Mouse (Mus musculus): ENCODE measurements around the gene Mrpl16. TPM values are rescaled to one million over a fixed set of nuclear protein-coding genes. Genes with fewer than 3 reads are reported as not detected.
A peak's percentile ranks its signal among the peaks of the same experiment; 100 is the strongest.

Gene Mrpl16
- polyA plus RNA-seq, 2 experiments = 27.7 to 43.9 TPM

DNA sequence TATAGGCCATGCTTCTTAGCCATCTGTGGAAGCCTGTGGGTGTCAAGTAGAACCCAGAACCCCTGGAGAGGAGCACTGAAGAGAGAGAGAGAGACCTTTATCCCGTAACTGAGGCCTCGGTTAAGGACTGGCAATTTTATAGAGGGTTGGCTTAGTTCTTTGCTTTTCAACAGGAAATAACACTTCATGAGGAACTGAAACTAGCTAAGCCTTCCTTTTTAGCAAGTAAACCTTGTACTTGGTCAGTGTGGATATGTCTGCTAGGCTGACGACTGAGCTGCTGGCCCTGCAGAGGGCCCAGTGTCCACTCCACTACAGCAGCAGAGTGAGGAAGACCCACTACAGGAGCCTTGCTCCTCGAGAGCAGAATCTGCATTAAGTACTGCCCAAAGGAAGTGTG lies 3.8 kb upstream of the Mrpl16 start:
- no peak for DNase-seq (ENCODE audit: low read depth in 3 of 3, low spot score in 3 of 3)
- no peak for ATAC-seq (ENCODE audit: insufficient read depth)
- TF ChIP-seq CTCF (IDR thresholded peaks at IDR 0.05; ENCODE audit: low read depth) (no peak), EP300 (IDR thresholded peaks at IDR 0.05; ENCODE audit: low read depth) (no peak)
- H3K36me3 ChIP-seq (replicated peaks; ENCODE audit: control insufficient read depth, insufficient read depth, low read depth) = no peaks in the 10 kb centered on the region
- H3K4me1 ChIP-seq (replicated peaks; ENCODE audit: control insufficient read depth in 2 of 2, insufficient read depth in 2 of 2, low read length in 1 of 2) = peaks cover 4 to 7% of the 10 kb centered on the region in 2 experiments; a peak in 3 of 4 replicates
- no peaks in the 10 kb centered on the region for H3K9me3 ChIP-seq (ENCODE audit: control insufficient read depth, low read length)
- no peak overlapping the region for H3K27ac ChIP-seq
- no peak overlapping the region for H3K9ac ChIP-seq (replicated peaks)
- no peak overlapping the region for H3K4me2 ChIP-seq (ENCODE audit: low read depth)
- H3K4me3 ChIP-seq (ENCODE audit: insufficient read depth in 1 of 2, low read depth in 2 of 2, low read length in 2 of 2) = no peak overlapping the region
- WGBS (ENCODE audit: insufficient replicate concordance) = 40% methylated on average over 4 of the region's 4 CpGs
- H3K27me3 ChIP-seq (ENCODE audit: control insufficient read depth, insufficient read depth, low read length) = no peaks in the 10 kb centered on the region

DNA sequence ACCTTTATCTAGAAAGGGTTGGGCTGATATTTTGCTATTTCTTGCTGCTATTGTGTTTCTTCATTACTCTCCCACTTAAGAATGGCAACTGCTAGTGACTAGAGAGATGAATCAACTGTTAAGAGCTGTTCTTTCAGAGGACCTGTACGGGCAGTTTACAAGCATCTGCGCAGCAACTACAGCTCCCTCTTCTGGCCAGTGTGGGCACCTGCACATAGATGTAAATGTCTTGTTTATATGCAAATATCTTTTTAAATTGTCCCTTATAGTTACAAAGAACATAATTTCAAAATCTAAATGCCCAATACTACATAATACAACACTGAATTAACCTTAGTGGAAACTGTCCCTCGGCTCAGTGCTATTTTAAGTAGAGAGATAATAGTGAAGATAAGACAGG lies 2.0 kb upstream of the Mrpl16 start:
- 2% methylated on average over 3 of the region's 3 CpGs for WGBS (ENCODE audit: insufficient replicate concordance)

DNA sequence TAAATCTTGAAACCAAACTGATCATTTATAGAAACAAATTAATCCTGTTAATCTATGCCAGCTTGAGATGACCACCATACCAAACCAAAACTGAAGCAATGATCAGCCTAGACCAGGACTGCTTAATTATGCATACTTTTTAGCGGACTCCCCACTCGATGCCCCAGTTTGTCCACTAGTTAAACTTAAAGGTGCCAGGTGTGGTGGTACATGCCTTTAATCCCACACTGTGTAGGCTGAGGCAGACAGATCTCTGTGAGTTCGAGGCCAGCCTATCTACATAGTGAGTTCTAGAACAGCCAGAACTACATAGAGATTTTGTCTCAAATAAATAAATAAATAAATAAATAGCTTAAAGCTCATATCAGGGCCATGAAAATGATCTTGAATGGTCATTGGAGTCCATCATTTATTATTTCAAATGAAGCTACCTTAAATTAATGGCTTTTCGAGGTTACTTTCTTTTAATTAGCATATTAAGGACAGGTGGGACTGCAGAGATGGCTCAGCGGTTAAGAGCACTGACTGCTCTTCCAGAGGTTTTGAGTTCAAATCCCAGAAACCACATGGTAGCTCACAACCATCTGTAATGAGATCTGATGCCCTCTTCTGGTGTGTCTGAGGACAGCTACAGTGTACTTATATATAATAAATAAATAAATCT lies 802 bp upstream of the Mrpl16 start:
- TF ChIP-seq CTCF (IDR thresholded peaks at IDR 0.05; ENCODE audit: low read depth) (no peak), EP300 (IDR thresholded peaks at IDR 0.05; ENCODE audit: low read depth) (no peak)
- Histone ChIP-seq H3K4me2 (ENCODE audit: low read depth) (peak overlapping the region; percentile 86), H3K27me3 (ENCODE audit: control insufficient read depth, insufficient read depth, low read length) (no peaks in the 10 kb centered on the region), H3K27ac (no peak overlapping the region), H3K36me3 (replicated peaks; ENCODE audit: control insufficient read depth, insufficient read depth, low read depth) (peaks cover 8% of the 10 kb centered on the region), H3K9ac (replicated peaks) (no peak overlapping the region), H3K4me3 (ENCODE audit: insufficient read depth in 1 of 2, low read depth in 2 of 2, low read length in 2 of 2) (peak overlapping the region in 1 of 2 experiments; percentile 90; a peak in 1 of 4 replicates), H3K4me1 (replicated peaks; ENCODE audit: control insufficient read depth in 2 of 2, insufficient read depth in 2 of 2, low read length in 1 of 2) (peaks cover 4 to 7% of the 10 kb centered on the region in 2 experiments; a peak in 3 of 4 replicates), H3K9me3 (ENCODE audit: control insufficient read depth, low read length) (no peaks in the 10 kb centered on the region)
- no peak for ATAC-seq (ENCODE audit: insufficient read depth)
- 71% methylated on average over 5 of the region's 5 CpGs for WGBS (ENCODE audit: insufficient replicate concordance)
- DNase-seq (ENCODE audit: low read depth in 3 of 3, low spot score in 3 of 3) = no peak

More for the DNA sequence above, 2.0 kb upstream of the Mrpl16 start:
- Histone ChIP-seq H3K4me3 (ENCODE audit: insufficient read depth in 1 of 2, low read depth in 2 of 2, low read length in 2 of 2) (no peak overlapping the region), H3K36me3 (replicated peaks; ENCODE audit: control insufficient read depth, insufficient read depth, low read depth) (peaks cover 6% of the 10 kb centered on the region), H3K27me3 (ENCODE audit: control insufficient read depth, insufficient read depth, low read length) (no peaks in the 10 kb centered on the region), H3K4me2 (ENCODE audit: low read depth) (no peak overlapping the region), H3K4me1 (replicated peaks; ENCODE audit: control insufficient read depth in 2 of 2, insufficient read depth in 2 of 2, low read length in 1 of 2) (peaks cover 4 to 7% of the 10 kb centered on the region in 2 experiments; a peak in 3 of 4 replicates), H3K9ac (replicated peaks) (no peak overlapping the region), H3K9me3 (ENCODE audit: control insufficient read depth, low read length) (no peaks in the 10 kb centered on the region), H3K27ac (no peak overlapping the region)
- ATAC-seq (ENCODE audit: insufficient read depth) (no peak), DNase-seq (ENCODE audit: low read depth in 3 of 3, low spot score in 3 of 3) (peak in 2 of 3 experiments; percentile 30 to 37)
- TF ChIP-seq CTCF (IDR thresholded peaks at IDR 0.05; ENCODE audit: low read depth) (peak; percentile 82), EP300 (IDR thresholded peaks at IDR 0.05; ENCODE audit: low read depth) (no peak)

DNA sequence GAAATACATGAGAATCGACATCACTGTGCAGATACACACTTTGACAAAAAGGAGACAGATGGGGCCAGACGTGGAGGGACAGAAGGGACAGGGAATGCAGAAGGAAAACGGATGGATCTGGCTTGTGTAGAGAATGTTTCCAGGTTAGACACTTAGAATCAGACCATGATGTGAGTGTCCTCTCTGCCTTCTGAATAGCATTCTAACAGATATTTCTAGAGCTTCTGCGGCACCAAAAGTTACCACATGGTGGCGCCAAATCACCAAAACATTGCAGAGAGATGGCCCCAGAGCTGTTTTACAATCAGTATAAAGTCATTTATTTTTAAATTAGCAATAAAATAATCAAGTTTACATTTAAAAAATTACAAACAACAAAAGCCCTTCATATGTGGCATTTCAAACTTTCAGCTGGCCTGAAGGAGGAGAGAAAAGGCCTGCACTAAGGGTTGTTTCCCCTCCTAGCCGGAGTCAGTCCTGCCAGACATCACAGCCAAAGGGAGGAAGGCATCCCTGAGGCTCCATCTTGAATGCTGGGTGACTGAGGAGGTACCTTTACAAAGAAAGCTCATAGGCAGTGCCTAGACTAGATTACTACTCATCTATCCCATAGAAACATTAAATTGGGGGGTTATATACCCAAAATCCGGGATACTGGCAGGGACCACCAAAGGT lies 7.1 kb downstream of the Mrpl16 start:
- Histone ChIP-seq H3K9me3 (ENCODE audit: control insufficient read depth, low read length) (no peaks in the 10 kb centered on the region), H3K27ac (no peak overlapping the region), H3K4me2 (ENCODE audit: low read depth) (no peak overlapping the region), H3K9ac (replicated peaks) (no peak overlapping the region), H3K27me3 (ENCODE audit: control insufficient read depth, insufficient read depth, low read length) (no peaks in the 10 kb centered on the region), H3K4me1 (replicated peaks; ENCODE audit: control insufficient read depth in 2 of 2, insufficient read depth in 2 of 2, low read length in 1 of 2) (no peaks in the 10 kb centered on the region), H3K36me3 (replicated peaks; ENCODE audit: control insufficient read depth, insufficient read depth, low read depth) (peaks cover 16% of the 10 kb centered on the region), H3K4me3 (ENCODE audit: insufficient read depth in 1 of 2, low read depth in 2 of 2, low read length in 2 of 2) (no peak overlapping the region)
- no peak for TF ChIP-seq EP300 (IDR thresholded peaks at IDR 0.05; ENCODE audit: low read depth)
- peak; percentile 72 for TF ChIP-seq CTCF (IDR thresholded peaks at IDR 0.05; ENCODE audit: low read depth)
- DNase-seq (ENCODE audit: low read depth in 3 of 3, low spot score in 3 of 3) (peak in 2 of 3 experiments; percentile 27 to 37), ATAC-seq (ENCODE audit: insufficient read depth) (no peak)
- 48% methylated on average over 7 of the region's 7 CpGs for WGBS (ENCODE audit: insufficient replicate concordance)

DNA sequence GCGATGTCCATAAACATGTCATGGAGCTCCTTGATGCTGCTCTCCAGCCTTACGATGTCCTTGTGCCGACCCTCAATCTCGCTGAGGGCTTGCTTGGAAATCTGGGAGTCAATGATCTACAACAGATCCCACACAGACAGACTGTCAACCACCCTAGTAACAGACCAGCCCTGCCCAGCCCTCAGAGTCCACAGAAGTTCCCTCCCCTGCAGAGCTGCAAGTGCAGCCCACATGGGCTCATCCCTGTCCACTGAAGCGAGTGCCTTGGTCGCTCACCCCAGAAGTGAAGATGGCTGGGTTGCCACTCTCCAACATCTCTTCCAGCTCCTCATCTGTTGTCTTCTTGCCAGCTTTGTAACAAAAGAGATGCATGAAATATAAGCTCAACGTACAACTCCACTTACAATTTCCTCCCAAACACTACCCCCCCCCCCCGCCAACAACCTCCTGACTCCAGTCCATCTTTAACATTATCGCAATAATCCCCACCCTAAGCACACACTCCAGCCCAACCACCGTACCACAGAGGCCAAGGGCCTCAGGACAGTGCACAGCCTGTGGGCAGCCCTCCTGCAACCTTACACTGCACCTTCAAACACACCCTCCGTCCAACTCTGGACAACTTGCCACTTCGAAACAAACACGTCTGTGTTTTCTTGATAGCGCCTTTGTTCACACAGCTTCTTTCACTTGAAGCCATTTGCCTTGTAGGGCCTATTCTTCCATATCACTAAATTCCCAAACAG lies 15.4 kb downstream of the Mrpl16 start:
- Histone ChIP-seq H3K27me3 (ENCODE audit: control insufficient read depth, insufficient read depth, low read length) (no peaks in the 10 kb centered on the region), H3K4me3 (ENCODE audit: insufficient read depth in 1 of 2, low read depth in 2 of 2, low read length in 2 of 2) (no peak overlapping the region), H3K27ac (no peak overlapping the region), H3K9ac (replicated peaks) (no peak overlapping the region), H3K9me3 (ENCODE audit: control insufficient read depth, low read length) (no peaks in the 10 kb centered on the region), H3K4me2 (ENCODE audit: low read depth) (no peak overlapping the region), H3K4me1 (replicated peaks; ENCODE audit: control insufficient read depth in 2 of 2, insufficient read depth in 2 of 2, low read length in 1 of 2) (no peaks in the 10 kb centered on the region), H3K36me3 (replicated peaks; ENCODE audit: control insufficient read depth, insufficient read depth, low read depth) (no peaks in the 10 kb centered on the region)
- DNase-seq (ENCODE audit: low read depth in 3 of 3, low spot score in 3 of 3) (no peak), ATAC-seq (ENCODE audit: insufficient read depth) (no peak)
- WGBS (ENCODE audit: insufficient replicate concordance) = 78% methylated on average over 14 of the region's 14 CpGs
- no peak for TF ChIP-seq CTCF (IDR thresholded peaks at IDR 0.05; ENCODE audit: low read depth)
- no peak for TF ChIP-seq EP300 (IDR thresholded peaks at IDR 0.05; ENCODE audit: low read depth)
